Mouse (Mus musculus): ENCODE data around the gene Slc13a2.

DNA sequence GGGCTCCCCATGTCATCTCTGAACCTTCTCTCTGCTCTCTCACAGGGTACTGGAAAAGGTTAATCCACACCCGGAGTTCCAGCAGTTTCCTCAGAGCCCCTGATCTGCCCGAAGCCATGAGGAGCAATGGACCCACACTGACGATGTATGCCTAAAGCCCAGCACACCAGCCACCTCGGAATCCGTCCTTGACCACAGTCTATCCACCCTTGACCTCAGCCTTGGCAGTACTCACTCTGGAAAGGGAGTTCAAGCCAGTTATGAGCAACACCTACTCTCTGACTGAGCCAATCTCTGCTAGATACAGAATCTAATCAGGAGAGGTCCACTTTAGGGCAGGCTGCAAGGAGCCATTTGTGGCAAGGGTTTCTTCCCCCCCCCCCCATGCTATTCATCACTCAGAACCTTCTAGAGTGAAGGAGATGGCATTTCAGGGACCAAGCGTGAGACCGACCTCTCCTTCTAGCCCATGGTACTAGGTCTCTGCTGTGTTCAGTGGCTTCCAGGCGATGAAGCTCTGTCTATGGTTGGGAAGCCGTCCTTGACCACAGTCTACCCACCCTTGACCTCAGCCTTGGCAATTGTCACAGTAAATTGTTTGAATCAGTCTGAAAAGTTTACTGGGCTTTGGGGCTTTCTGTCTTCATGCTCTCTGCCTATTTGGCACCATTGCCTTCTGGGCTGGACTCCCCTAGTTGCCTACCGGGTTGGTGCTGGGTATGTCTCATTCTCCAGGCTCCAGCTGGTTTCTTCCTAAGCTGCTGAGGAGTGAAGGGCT lies 49.5 kb upstream of the Slc13a2 start:
- TF ChIP-seq CTCF (IDR thresholded peaks at IDR 0.05; ENCODE audit: low read depth) (no peak), EP300 (IDR thresholded peaks at IDR 0.05; ENCODE audit: low read depth) (no peak)
